ENCODE assay signal across 11 mouse cellular contexts in the genomic region with DNA sequence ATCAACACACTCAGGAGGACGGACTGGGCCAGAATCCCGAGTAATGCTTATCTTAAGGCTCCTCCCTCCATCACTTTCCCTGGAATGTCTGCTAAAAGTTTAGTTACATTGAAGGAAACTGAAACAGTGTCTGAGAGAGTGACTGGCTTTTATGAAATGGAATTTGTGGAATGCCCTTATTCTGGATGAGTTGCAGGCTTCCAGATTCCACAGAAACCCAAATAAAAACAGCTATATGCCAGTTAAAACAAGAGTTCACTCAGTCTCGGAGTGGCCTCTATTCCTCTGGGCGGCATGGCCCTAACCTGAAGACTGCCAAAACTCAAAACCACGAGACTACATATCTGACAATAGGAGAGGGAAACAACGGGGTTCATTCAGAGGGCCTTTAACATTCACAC. TPM values are rescaled to one million over a fixed set of nuclear protein-coding genes. Genes with fewer than 3 reads are reported as not detected.
A peak's percentile ranks its signal among the peaks of the same experiment; 100 is the strongest.
DNase-seq lines count a peak whose midpoint lies in the region; ATAC-seq and TF ChIP-seq lines count a peak whose summit lies in the region.
"Had no signal": no experiment of that assay in that cellular context is flagged by ENCODE, and none has a peak within 500 bp of the region (broad histone marks: within the 10 kb centered on the region; RNA-seq: fewer than 3 reads in every experiment).

No protein-coding gene starts in this region.

- DNase-seq in heart, postnatal 25 days (ENCODE audit: low spot score): no peak
- no peak for DNase-seq in lung, postnatal 4 days
- no peak for DNase-seq in cerebellum, adult 9-10 months
- DNase-seq: thymus, adult 2 months had no signal

- H3K9me3 ChIP-seq in heart, embryonic 15.5 days (replicated peaks): no peaks in the 10 kb centered on the region
- H3K9me3 ChIP-seq in lung, embryonic 16.5 days (ENCODE audit: control insufficient read depth, low read length): no peaks in the 10 kb centered on the region
- H3K9me3 ChIP-seq: hindbrain, embryonic 15.5 days; liver, embryonic 15.5 days had no signal

- no peaks in the 10 kb centered on the region for H3K27me3 ChIP-seq in heart, embryonic 15.5 days
- H3K27me3 ChIP-seq in lung, embryonic 16.5 days (ENCODE audit: control insufficient read depth, insufficient read depth, low read depth, low read length): no peaks in the 10 kb centered on the region
- H3K27me3 ChIP-seq: hindbrain, embryonic 15.5 days; liver, embryonic 15.5 days had no signal

- H3K27ac ChIP-seq in heart, embryonic 15.5 days: no peak overlapping the region; the same call in 1 of the 2 replicates
- peak overlapping the region; percentile 86 for H3K27ac ChIP-seq in lung, embryonic 16.5 days (ENCODE audit: low read length)
- H3K27ac ChIP-seq in embryonic fibroblast, embryonic 13.5 days (ENCODE audit: insufficient read depth, low read length): peak overlapping the region; percentile 91
- H3K27ac ChIP-seq: hindbrain, embryonic 15.5 days; liver, embryonic 15.5 days had no signal

- ATAC-seq in heart, embryonic 15.5 days (replicated peaks; ENCODE audit: insufficient number of reproducible peaks, insufficient read depth, low FRiP score, low read depth): 0 out of 2 replicates have a peak, but pooled peaks have one; percentile 53
- ATAC-seq in lung, embryonic 16.5 days (ENCODE audit: low read depth): peak; percentile 85
- ATAC-seq in erythroid progenitor cell, adult 5-6 weeks (replicated peaks; ENCODE audit: low FRiP score, poor library complexity, severe bottlenecking): no peak
- ATAC-seq: midbrain, embryonic 16.5 days had no signal

- H3K36me3 ChIP-seq in heart, embryonic 15.5 days: no peaks in the 10 kb centered on the region
- H3K36me3 ChIP-seq in lung, embryonic 16.5 days (ENCODE audit: control insufficient read depth, insufficient read depth, low read length): no peaks in the 10 kb centered on the region
- H3K36me3 ChIP-seq: hindbrain, embryonic 15.5 days; liver, embryonic 15.5 days had no signal

- intact Hi-C loops in heart, postnatal 25 days (cut with DNase I): no loop called here

- H3K4me2 ChIP-seq in heart, embryonic 15.5 days: no peak overlapping the region
- peak overlapping the region; percentile 28; the same call in 1 of the 2 replicates for H3K4me2 ChIP-seq in lung, embryonic 16.5 days (ENCODE audit: low read depth, low read length)
- H3K4me2 ChIP-seq: hindbrain, embryonic 15.5 days; liver, embryonic 15.5 days had no signal

- no peak overlapping the region for H3K4me3 ChIP-seq in heart, embryonic 15.5 days
- no peak overlapping the region for H3K4me3 ChIP-seq in lung, embryonic 16.5 days (ENCODE audit: low read length)
- H3K4me3 ChIP-seq in embryonic fibroblast, embryonic 13.5 days (ENCODE audit: insufficient read depth, low read length): no peak overlapping the region
- H3K4me3 ChIP-seq: hindbrain, embryonic 15.5 days; liver, embryonic 15.5 days had no signal

- peaks cover 5% of the 10 kb centered on the region for H3K4me1 ChIP-seq in heart, embryonic 15.5 days (replicated peaks)
- peaks cover 6% of the 10 kb centered on the region for H3K4me1 ChIP-seq in lung, embryonic 16.5 days (replicated peaks; ENCODE audit: control insufficient read depth, insufficient read depth, low read length)
- peaks cover 4% of the 10 kb centered on the region for H3K4me1 ChIP-seq in embryonic fibroblast, embryonic 13.5 days (ENCODE audit: control insufficient read depth, insufficient read depth, low read length)
- H3K4me1 ChIP-seq: liver, embryonic 15.5 days had no signal

- TF ChIP-seq POLR2A in embryonic fibroblast, embryonic 13.5 days (IDR thresholded peaks at IDR 0.05; ENCODE audit: low read depth, low read length): no peak

- no peak overlapping the region for H3K9ac ChIP-seq in heart, embryonic 15.5 days
- H3K9ac ChIP-seq in lung, embryonic 16.5 days (ENCODE audit: low read length): no peak overlapping the region
- H3K9ac ChIP-seq: hindbrain, embryonic 15.5 days; liver, embryonic 15.5 days had no signal

- no peak for TF ChIP-seq CTCF in embryonic fibroblast, embryonic 13.5 days (IDR thresholded peaks at IDR 0.05; ENCODE audit: borderline replicate concordance, insufficient read depth, low read length)

- 38% methylated on average over 6 of the region's 6 CpGs for WGBS in heart, embryonic 15.5 days
- 16% methylated on average over 6 of the region's 6 CpGs for WGBS in lung, embryonic 16.5 days

RNA-seq across cellular contexts. Expression of gene Arhgap5, which starts 10.5 kb away (rescaled TPM):
- 31.0 and 31.7 TPM in 2 replicates for polyA plus RNA-seq in heart, embryonic 15.5 days (2015; fragmentation: Nextera tagmentation; extraction: Ambion mirVana)
- total RNA-seq in heart, postnatal 25 days (2021): 10 to 100 TPM; 77.9 to 83.9 TPM
- polyA plus RNA-seq in lung, embryonic 16.5 days (2015; fragmentation: Nextera tagmentation; extraction: Ambion mirVana): 44.0 and 48.1 TPM in 2 replicates
- polyA plus RNA-seq in embryonic fibroblast, embryonic 13.5 days (2011; ENCODE audit: insufficient read length, low read depth, missing spikeins): 95.6 and 121 TPM in 2 replicates
- total RNA-seq in erythroid progenitor cell, adult 5-6 weeks (2015; ENCODE audit: low replicate concordance): 2.5 and 3.2 TPM in 2 replicates
- total RNA-seq in erythroid progenitor cell, adult 5-6 weeks (2017; ENCODE audit: low replicate concordance): 3.3 and 4.1 TPM in 2 replicates
